21 mouse cellular contexts compared by ENCODE assay signal in the genomic region with DNA sequence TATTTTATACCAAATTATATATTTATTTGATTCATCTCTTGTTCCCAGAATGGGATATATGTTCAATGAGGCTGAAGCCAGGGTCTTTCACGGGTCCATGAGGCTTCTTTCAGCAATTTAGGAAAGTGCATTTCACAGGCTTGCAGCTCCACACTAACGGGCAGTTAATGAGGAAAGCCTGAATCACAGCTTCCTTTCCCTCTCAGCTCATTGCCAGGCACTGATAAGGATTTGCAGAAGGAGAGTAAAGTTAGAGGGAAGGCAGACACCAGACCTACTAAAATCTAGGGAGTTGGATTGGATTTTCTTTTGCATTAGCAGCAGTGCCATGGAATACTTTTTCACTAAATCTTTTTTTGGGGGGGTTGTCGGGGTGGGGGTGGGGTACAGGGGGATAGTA.
"Had no signal": no experiment of that assay in that cellular context is flagged by ENCODE, and none has a peak within 500 bp of the region (broad histone marks: within the 10 kb centered on the region; RNA-seq: fewer than 3 reads in every experiment).

No protein-coding gene starts in this region.

- H3K4me2 ChIP-seq: limb, embryonic 12.5 days; limb, embryonic 15.5 days; liver, embryonic 11.5 days; lung, embryonic 14.5 days; midbrain, embryonic 12.5 days; midbrain, embryonic 15.5 days; neural tube, embryonic 12.5 days; neural tube, embryonic 15.5 days; stomach, embryonic 15.5 days had no signal

- H3K9ac ChIP-seq: limb, embryonic 12.5 days; limb, embryonic 15.5 days; liver, embryonic 14.5 days; liver, postnatal 0 days; lung, embryonic 14.5 days; midbrain, embryonic 12.5 days; midbrain, embryonic 15.5 days; neural tube, embryonic 12.5 days; neural tube, embryonic 15.5 days; stomach, embryonic 15.5 days had no signal

- H3K4me3 ChIP-seq: left cerebral cortex, adult 2 months; limb, embryonic 12.5 days; limb, embryonic 15.5 days; midbrain, embryonic 12.5 days; midbrain, embryonic 15.5 days; neural tube, embryonic 12.5 days; neural tube, embryonic 15.5 days; stomach, embryonic 15.5 days had no signal

- H3K9me3 ChIP-seq: limb, embryonic 15.5 days; midbrain, embryonic 12.5 days; midbrain, embryonic 15.5 days; neural tube, embryonic 12.5 days; neural tube, embryonic 15.5 days; stomach, embryonic 15.5 days had no signal

- H3K4me1 ChIP-seq: limb, embryonic 12.5 days had no signal

- ATAC-seq: liver, postnatal 0 days; midbrain, embryonic 15.5 days had no signal

- H3K27me3 ChIP-seq: limb, embryonic 12.5 days; limb, embryonic 15.5 days; midbrain, embryonic 12.5 days; midbrain, embryonic 15.5 days; neural tube, embryonic 12.5 days; neural tube, embryonic 15.5 days; stomach, embryonic 15.5 days had no signal

- H3K27ac ChIP-seq: left cerebral cortex, adult 2 months; limb, embryonic 12.5 days; limb, embryonic 15.5 days; liver, embryonic 14.5 days; macrophage; midbrain, embryonic 12.5 days; midbrain, embryonic 15.5 days; neural tube, embryonic 12.5 days; neural tube, embryonic 15.5 days; stomach, embryonic 15.5 days had no signal

- H3K36me3 ChIP-seq: limb, embryonic 15.5 days; midbrain, embryonic 12.5 days; midbrain, embryonic 15.5 days; neural tube, embryonic 15.5 days; stomach, embryonic 15.5 days had no signal

- DNase-seq: kidney, postnatal 10 days; kidney, postnatal 36 days; layer of hippocampus, postnatal 36 days; left cerebral cortex, postnatal 4 days; liver, postnatal 0 days; lung, embryonic 14.5 days; right cerebral cortex, adult 18-20 months; right cerebral cortex, postnatal 25 days; spleen, adult 18-20 months; thymus, postnatal 25 days had no signal
